Mouse (Mus musculus) midbrain, embryonic 15.5 days (tissue): ENCODE results near the gene Usp36. TPM values are rescaled to one million over a fixed set of nuclear protein-coding genes. Genes with fewer than 3 reads are reported as not detected.

Experiments
- ATAC-seq: fragments of 200-750 bp; cut with Nextera tagmentation; replicated peaks from 2 replicates; pipeline ENCODE4 v1.8.0; 2017; ENCODE audit warnings: moderate TSS enrichment
- H3K27ac ChIP-seq: fragments of 300-500 bp; sonication (generic); 2 replicates; pipeline ENCODE4 v1.5.1; 2015; ENCODE audit warnings: mild to moderate bottlenecking, inconsistent platforms
- H3K27me3 ChIP-seq: fragments of 300-500 bp; sonication (generic); replicated peaks from 2 replicates; pipeline ENCODE4 v1.6.1; 2015; ENCODE audit warnings: inconsistent platforms
- H3K36me3 ChIP-seq: fragments of 300-500 bp; sonication (generic); replicated peaks from 2 replicates; pipeline ENCODE4 v1.6.1; 2015; ENCODE audit warnings: inconsistent platforms
- H3K4me1 ChIP-seq: fragments of 300-500 bp; sonication (generic); 2 replicates; pipeline ENCODE4 v1.6.1; 2015; ENCODE audit warnings: inconsistent platforms
- H3K4me2 ChIP-seq: fragments of 300-500 bp; sonication (generic); 2 replicates; pipeline ENCODE4 v1.6.1; 2015; ENCODE audit warnings: inconsistent platforms, mild to moderate bottlenecking, moderate library complexity
- H3K4me3 ChIP-seq: fragments of 300-500 bp; sonication (generic); 2 replicates; pipeline ENCODE4 v1.5.1; 2015; ENCODE audit warnings: mild to moderate bottlenecking, inconsistent platforms
- H3K9ac ChIP-seq: fragments of 300-500 bp; sonication (generic); 2 replicates; pipeline ENCODE4 v1.6.1; 2015; ENCODE audit warnings: mild to moderate bottlenecking, inconsistent platforms
- H3K9me3 ChIP-seq: fragments of 300-500 bp; sonication (generic); 2 replicates; pipeline ENCODE4 v1.6.1; 2016; ENCODE audit warnings: inconsistent platforms
- WGBS: fragments of 180-500 bp; shearing (Covaris S2); methylation state at CpG from one replicate; pipeline ENCODE4 v1.1.7; 2015; ENCODE audit warnings: mixed read lengths; 5-methylcytosine and 5-hydroxymethylcytosine counted together
- polyA plus RNA-seq: library from polyadenylated mRNA; unstranded; fragments of >200 nt; fragmentation: Nextera tagmentation; extraction: Ambion mirVana; gene quantifications from 2 replicates; pipeline ENCODE4 v1.2.1, GENCODE M21; 2015

Gene Usp36
- polyA plus RNA-seq, 1 experiment from 2014 or later, result 23.1 TPM

GRCm38 (mm10) chr11:118263146-118263545, 26.9 kb downstream of the Usp36 start:
- H3K27ac ChIP-seq, result no peak overlapping the region
- no peak overlapping the region for H3K9ac ChIP-seq
- H3K4me2 ChIP-seq, result no peak overlapping the region
- H3K9me3 ChIP-seq, result no peaks in the 10 kb centered on the region
- peaks cover 64% of the 10 kb centered on the region for H3K36me3 ChIP-seq
- ATAC-seq, result no peak
- H3K4me1 ChIP-seq, result no peaks in the 10 kb centered on the region
- H3K27me3 ChIP-seq, result no peaks in the 10 kb centered on the region
- 85% methylated on average over 5 of the region's 5 CpGs for WGBS
- no peak overlapping the region for H3K4me3 ChIP-seq

DNA sequence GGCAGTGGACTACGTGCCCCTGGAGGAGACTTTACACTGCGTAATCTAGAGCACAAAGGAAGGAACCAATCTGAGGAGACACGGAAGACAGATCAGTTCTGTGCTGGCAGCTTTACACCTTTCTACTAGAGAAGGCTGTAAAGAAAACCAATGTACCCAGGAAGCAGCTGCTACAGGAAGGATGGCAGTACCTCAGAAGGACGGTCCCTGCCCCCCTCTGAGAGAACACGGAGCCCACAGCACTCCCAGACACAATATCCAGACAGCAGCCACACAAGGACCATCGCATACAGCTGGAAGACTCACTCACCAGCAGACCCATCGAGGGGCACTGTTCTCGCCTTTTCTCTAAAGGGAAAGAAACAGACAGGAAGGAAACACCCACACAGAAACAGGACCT, 30.0 kb downstream of the Usp36 start:
- no peak for ATAC-seq
- H3K4me2 ChIP-seq, result no peak overlapping the region
- H3K27ac ChIP-seq, result no peak overlapping the region
- H3K4me3 ChIP-seq, result no peak overlapping the region
- H3K9me3 ChIP-seq, result no peaks in the 10 kb centered on the region
- no peaks in the 10 kb centered on the region; the same call in 1 of the 2 replicates for H3K4me1 ChIP-seq
- H3K27me3 ChIP-seq, result no peaks in the 10 kb centered on the region
- peaks cover 46% of the 10 kb centered on the region for H3K36me3 ChIP-seq
- 86% methylated on average over 8 of the region's 8 CpGs for WGBS
- H3K9ac ChIP-seq, result no peak overlapping the region

DNA sequence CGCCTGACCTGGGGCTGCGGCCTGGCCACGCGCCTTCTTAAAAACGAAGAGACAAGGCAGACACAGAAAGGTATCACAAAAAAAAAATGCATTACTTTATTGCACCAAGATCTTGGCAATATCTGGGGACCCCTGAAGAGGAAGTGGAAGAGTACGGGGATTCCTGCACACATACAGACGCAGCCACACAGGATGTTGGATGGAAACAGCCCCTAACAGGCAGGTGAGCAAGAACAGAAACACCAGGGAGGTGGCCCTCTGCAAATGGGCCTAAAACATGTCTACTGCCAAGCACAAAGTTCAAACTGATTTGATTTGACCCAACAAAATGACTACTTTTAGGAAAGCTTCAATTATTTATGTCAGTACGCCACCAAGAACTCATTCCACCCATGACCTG, 30.5 kb downstream of the Usp36 start:
- Histone ChIP-seq H3K27me3 (no peaks in the 10 kb centered on the region), H3K27ac (no peak overlapping the region), H3K9ac (no peak overlapping the region), H3K9me3 (no peaks in the 10 kb centered on the region), H3K4me1 (peaks cover 3% of the 10 kb centered on the region; the same call in 1 of the 2 replicates), H3K4me3 (no peak overlapping the region), H3K4me2 (no peak overlapping the region), H3K36me3 (peaks cover 42% of the 10 kb centered on the region)
- no peak for ATAC-seq
- 97% methylated on average over 8 of the region's 8 CpGs for WGBS

- WGBS, result 93% methylated on average over 7 of the region's 7 CpGs
- H3K9ac ChIP-seq, result no peak overlapping the region
- H3K27me3 ChIP-seq, result no peaks in the 10 kb centered on the region
- peaks cover 23% of the 10 kb centered on the region for H3K36me3 ChIP-seq
- peaks cover 14% of the 10 kb centered on the region for H3K4me1 ChIP-seq
- H3K27ac ChIP-seq, result no peak overlapping the region
- H3K9me3 ChIP-seq, result no peaks in the 10 kb centered on the region
- H3K4me3 ChIP-seq, result no peak overlapping the region
- ATAC-seq, result no peak
- H3K4me2 ChIP-seq, result no peak overlapping the region
These were observed 33.7 kb downstream of the Usp36 start for GRCm38 (mm10) chr11:118256371-118256770.

DNA sequence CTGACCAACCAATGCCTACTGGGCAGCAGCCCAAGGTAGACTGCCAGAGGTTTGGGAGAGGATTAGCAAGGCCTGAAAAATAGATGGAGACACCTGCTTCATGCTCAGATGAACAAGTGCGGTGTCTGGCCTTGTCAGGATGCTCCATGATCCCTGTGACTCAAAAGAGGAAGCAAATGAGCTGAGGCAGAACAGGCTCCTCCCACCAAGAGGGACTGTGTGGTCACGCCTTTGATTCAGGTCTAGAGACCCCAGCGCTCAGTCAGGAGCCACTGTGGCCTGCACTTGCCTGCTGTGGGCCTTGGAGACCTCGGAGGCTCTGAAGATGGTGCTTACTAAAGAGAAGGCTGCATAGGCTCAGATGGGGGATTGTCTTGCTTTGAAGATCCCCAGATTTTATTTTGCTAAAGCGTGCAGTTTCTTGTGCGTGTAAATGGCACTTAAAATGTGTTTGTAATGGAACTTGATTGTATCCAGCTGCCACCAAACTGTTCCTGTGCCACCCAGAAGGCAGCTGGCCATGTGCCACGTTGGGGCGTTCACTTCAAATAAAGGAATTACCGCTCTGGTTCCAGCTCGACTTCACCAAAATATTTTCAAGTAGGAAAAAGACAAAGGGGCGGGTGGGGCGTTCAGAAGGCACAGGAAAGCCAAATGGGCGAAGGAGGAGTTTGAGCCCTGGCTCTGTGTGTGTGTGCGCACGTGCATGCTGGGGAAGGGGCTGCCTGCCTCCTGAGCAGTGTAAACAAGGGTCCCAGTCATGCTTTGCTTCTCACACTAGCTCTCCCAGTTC, 35.7 kb downstream of the Usp36 start:
- H3K9me3 ChIP-seq, result no peaks in the 10 kb centered on the region
- no peaks in the 10 kb centered on the region for H3K27me3 ChIP-seq
- ATAC-seq, result peak; percentile 62
- 43% methylated on average over 15 of the region's 15 CpGs for WGBS
- peak overlapping the region; percentile 70 for H3K27ac ChIP-seq
- no peak overlapping the region for H3K4me2 ChIP-seq
- H3K9ac ChIP-seq, result no peak overlapping the region
- peaks cover 3% of the 10 kb centered on the region for H3K36me3 ChIP-seq
- H3K4me3 ChIP-seq, result no peak overlapping the region
- H3K4me1 ChIP-seq, result peaks cover 14% of the 10 kb centered on the region

- Histone ChIP-seq H3K4me3 (no peak overlapping the region), H3K27me3 (no peaks in the 10 kb centered on the region), H3K9me3 (no peaks in the 10 kb centered on the region), H3K27ac (peak overlapping the region; percentile 70), H3K4me2 (no peak overlapping the region), H3K4me1 (peaks cover 18% of the 10 kb centered on the region), H3K36me3 (no peaks in the 10 kb centered on the region; the same call in 1 of the 2 replicates), H3K9ac (no peak overlapping the region)
- ATAC-seq, result peak; percentile 15; the same call in 1 of the 2 replicates
- 80% methylated on average over 7 of the region's 7 CpGs for WGBS
These were observed 36.4 kb downstream of the Usp36 start for GRCm38 (mm10) chr11:118253447-118254158.

DNA sequence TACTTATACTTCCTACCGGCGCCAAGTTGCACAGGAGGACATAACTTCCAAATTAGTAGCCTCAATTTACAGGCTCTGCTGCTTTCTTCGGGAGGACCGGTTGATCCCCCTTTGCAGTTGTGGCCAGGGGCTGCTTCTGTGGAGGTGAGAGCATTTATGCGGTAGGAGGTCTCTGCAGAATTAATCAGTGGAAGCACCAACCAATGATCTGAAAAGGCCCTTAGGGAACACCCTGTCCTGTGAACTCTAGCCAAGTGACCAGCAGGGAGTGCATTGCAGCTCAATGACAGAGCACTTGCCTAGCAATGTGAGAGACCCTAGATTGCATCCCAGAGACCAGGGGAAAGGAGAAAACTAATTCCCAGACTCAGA, 41.0 kb downstream of the Usp36 start:
- Histone ChIP-seq H3K4me1 (peaks cover 24% of the 10 kb centered on the region), H3K27ac (peak overlapping the region; percentile 64), H3K9me3 (no peaks in the 10 kb centered on the region), H3K4me2 (peak overlapping the region; percentile 71), H3K9ac (peak overlapping the region; percentile 12; the same call in 1 of the 2 replicates), H3K27me3 (no peaks in the 10 kb centered on the region), H3K36me3 (no peaks in the 10 kb centered on the region), H3K4me3 (peak overlapping the region; percentile 62)
- ATAC-seq, result peak; percentile 7; the same call in 1 of the 2 replicates
- 0% methylated on average over 5 of the region's 5 CpGs for WGBS

- H3K9ac ChIP-seq, result peak within 1 kb of the TSS; percentile 60
- peak within 1 kb of the TSS; percentile 62 for H3K4me3 ChIP-seq
- H3K4me2 ChIP-seq, result peak within 1 kb of the TSS; percentile 71
- peaks cover 19% of the 10 kb centered on the region for H3K4me1 ChIP-seq
- H3K9me3 ChIP-seq, result no peaks in the 10 kb centered on the region
- peak within 1 kb of the TSS; percentile 64 for H3K27ac ChIP-seq
- WGBS, result under 1% methylated on average over 80 of the region's 86 CpGs
- peak; percentile 95 for ATAC-seq
- no peaks in the 10 kb centered on the region for H3K36me3 ChIP-seq
- H3K27me3 ChIP-seq, result no peaks in the 10 kb centered on the region
These were observed 41.7 kb downstream of the Usp36 start, which contains the start of gene Cyth1 for GRCm38 (mm10) chr11:118248150-118249011. Cyth1 (minus strand) TSS chr11:118248592.

DNA sequence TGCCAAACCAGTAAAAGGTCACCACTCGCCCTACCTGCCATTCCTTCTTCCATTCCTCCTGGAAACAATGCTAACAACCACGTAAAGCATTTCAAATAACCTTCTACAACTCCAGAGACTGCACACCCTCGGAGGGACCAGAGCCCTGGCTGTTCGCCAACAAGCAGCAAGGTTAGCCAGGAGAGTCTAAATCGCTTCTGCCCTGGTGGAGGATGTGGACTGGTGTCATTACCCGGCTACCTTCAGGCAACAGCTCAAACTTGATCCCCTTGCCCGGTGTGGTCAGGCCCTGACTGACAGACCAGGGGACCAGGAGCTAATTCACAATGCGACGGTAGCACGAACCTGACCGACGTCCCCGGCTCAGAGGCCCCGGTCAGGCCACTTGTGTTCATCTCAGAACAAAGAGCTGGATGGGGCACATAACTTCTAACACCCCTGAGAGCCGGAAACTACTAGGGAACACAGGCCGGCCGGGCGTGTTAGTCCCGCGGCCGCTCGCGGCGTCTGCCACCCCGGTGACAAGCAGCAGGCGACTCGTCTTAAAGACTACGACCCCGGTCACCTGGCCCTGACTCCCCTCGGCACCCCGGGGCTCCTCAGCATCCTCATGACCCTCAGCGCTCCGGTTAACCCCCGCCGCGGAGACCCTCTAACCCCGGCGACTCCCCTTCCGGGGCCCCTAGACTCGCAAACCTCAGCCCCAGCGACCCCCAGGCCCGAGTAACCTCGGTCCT, 42.5 kb downstream of the Usp36 start:
- H3K36me3 ChIP-seq, result no peaks in the 10 kb centered on the region
- peak overlapping the region; percentile 71 for H3K4me2 ChIP-seq
- 1% methylated on average over 43 of the region's 43 CpGs for WGBS
- H3K27me3 ChIP-seq, result no peaks in the 10 kb centered on the region
- peak overlapping the region; percentile 60 for H3K9ac ChIP-seq
- H3K27ac ChIP-seq, result peak overlapping the region; percentile 64
- H3K9me3 ChIP-seq, result no peaks in the 10 kb centered on the region
- peaks cover 19% of the 10 kb centered on the region for H3K4me1 ChIP-seq
- ATAC-seq, result peak; percentile 4; the same call in 1 of the 2 replicates
- peak overlapping the region; percentile 62 for H3K4me3 ChIP-seq

GRCm38 (mm10) chr11:118246724-118247123, 43.3 kb downstream of the Usp36 start:
- 49% methylated on average over 5 of the region's 5 CpGs for WGBS
- ATAC-seq, result no peak
- Histone ChIP-seq H3K4me1 (peaks cover 23% of the 10 kb centered on the region), H3K9me3 (no peaks in the 10 kb centered on the region), H3K9ac (peak overlapping the region; percentile 60; the same call in 1 of the 2 replicates), H3K4me2 (peak overlapping the region; percentile 71), H3K27me3 (no peaks in the 10 kb centered on the region), H3K4me3 (peak overlapping the region; percentile 62), H3K27ac (no peak overlapping the region), H3K36me3 (no peaks in the 10 kb centered on the region)

DNA sequence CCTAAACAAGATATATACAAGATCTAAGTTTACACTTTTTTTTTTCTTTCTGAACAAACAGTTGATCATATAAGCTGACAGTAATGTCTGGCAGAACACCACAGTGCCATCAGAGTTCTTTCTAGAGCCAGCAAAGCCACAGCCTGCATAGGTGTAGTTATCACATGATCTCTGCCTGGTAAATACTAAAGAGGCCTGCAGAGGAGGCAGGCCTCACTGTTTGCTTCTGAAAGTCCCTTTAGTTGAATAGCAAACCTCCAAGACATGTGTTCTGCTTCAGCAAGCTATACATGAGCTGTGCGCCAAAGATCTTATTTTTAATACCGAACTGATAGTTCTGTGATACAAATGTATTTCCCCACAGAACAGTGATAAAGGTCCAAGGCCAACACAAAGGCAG, 44.9 kb downstream of the Usp36 start:
- Histone ChIP-seq H3K4me1 (peaks cover 25% of the 10 kb centered on the region), H3K4me3 (no peak overlapping the region), H3K27me3 (no peaks in the 10 kb centered on the region), H3K9me3 (no peaks in the 10 kb centered on the region), H3K27ac (no peak overlapping the region), H3K9ac (no peak overlapping the region), H3K4me2 (no peak overlapping the region), H3K36me3 (no peaks in the 10 kb centered on the region)
- 99% methylated on average over 2 of the region's 2 CpGs for WGBS
- no peak for ATAC-seq
